Mouse (Mus musculus) brain, embryonic 14.5 days (tissue): Measurements from ENCODE around the gene Mustn1.

Source experiments
- CTCF ChIP-seq: fragments of 200-500 bp; IDR thresholded peaks from 2 replicates; pipeline ENCODE4 v1.5.1; 2012; ENCODE audit warnings: inconsistent platforms, mild to moderate bottlenecking, moderate library complexity, borderline replicate concordance; ENCODE audit not compliant: insufficient read depth, insufficient read length; ENCODE audit errors: extremely low read depth
- POLR2A ChIP-seq: fragments of 200-500 bp; IDR thresholded peaks from 2 replicates; pipeline ENCODE4 v1.6.1; 2012; ENCODE audit warnings: mild to moderate bottlenecking, inconsistent platforms, borderline replicate concordance; ENCODE audit not compliant: poor library complexity, insufficient read depth, insufficient read length, severe bottlenecking; ENCODE audit errors: extremely low read depth

DNA sequence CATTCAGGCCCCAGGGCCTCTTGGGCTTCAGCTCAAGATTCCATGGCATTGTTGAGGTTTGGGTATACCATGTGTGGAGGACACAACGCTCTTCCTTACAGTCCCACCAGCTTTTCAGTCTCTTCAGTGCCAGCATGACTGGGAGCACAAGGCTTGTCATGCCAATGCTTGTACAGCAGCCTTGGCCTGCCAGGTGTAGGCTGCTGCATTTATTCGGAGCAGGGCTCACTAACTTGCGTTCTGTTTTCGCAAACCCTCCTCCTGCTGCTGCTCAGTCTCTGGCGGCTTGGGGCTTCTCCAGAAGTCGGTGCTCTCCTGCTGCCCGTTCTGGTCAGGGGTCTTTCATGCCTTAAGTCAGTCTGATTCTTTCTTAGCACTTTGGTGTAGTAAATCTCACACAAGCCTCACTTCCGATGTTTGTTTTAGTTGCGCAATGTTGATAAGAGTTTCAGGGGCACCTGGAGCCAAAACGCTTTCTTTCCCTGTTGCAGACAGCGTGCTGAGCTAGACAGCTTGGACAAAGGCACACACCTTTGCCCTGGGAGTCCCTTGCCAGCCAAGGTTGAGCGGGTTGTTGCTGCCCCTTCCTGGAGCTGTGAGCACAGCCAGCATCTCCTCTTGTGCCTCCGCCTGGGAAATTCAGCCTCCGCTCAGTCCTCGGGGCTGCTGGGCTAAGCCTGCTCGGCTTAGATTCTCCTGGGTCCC, 17.4 kb upstream of the Mustn1 start:
- no peak for TF ChIP-seq CTCF
- TF ChIP-seq POLR2A: no peak
